Mouse (Mus musculus) hindbrain, embryonic 16.5 days (tissue): ENCODE measurements at regions not wholly inside any gene's neighbourhood (a gene's known extent, or its start where the extent isn't known, plus 50 kb on each side); places are given as distances from the start of the nearest gene placed in this dataset.

Experiments used
- ATAC-seq: fragments of 200-750 bp; cut with Nextera tagmentation; 2 replicates; pipeline ENCODE4 v1.8.0; 2017; ENCODE audit warnings: moderate TSS enrichment, moderate library complexity
- H3K27ac ChIP-seq: fragments of 300-500 bp; sonication (generic); 2 replicates; pipeline ENCODE4 v1.5.1; 2014; ENCODE audit warnings: low read depth, mild to moderate bottlenecking, control low read depth, low read length, moderate library complexity
- H3K27me3 ChIP-seq: fragments of 300-500 bp; sonication (generic); replicated peaks from 2 replicates; pipeline ENCODE4 v1.6.1; 2014; ENCODE audit warnings: low read length; ENCODE audit not compliant: control insufficient read depth, insufficient read depth
- H3K36me3 ChIP-seq: fragments of 300-500 bp; sonication (generic); 2 replicates; pipeline ENCODE4 v1.6.1; 2014; ENCODE audit warnings: mild to moderate bottlenecking, low read length, moderate library complexity, mixed read lengths; ENCODE audit not compliant: control insufficient read depth, insufficient read depth
- H3K4me1 ChIP-seq: fragments of 300-500 bp; sonication (generic); 2 replicates; pipeline ENCODE4 v1.6.1; 2014; ENCODE audit warnings: low read depth, low read length; ENCODE audit not compliant: control insufficient read depth, insufficient read depth
- H3K4me2 ChIP-seq: fragments of 300-500 bp; sonication (generic); 2 replicates; pipeline ENCODE4 v1.6.1; 2014; ENCODE audit warnings: mild to moderate bottlenecking, low read length, control low read depth, moderate library complexity
- H3K4me3 ChIP-seq: fragments of 300-500 bp; sonication (generic); 2 replicates; pipeline ENCODE4 v1.5.1; 2014; ENCODE audit warnings: mild to moderate bottlenecking, low read length, control low read depth, moderate library complexity
- H3K9ac ChIP-seq: fragments of 300-500 bp; sonication (generic); 2 replicates; pipeline ENCODE4 v1.6.1; 2014; ENCODE audit warnings: low read depth, mild to moderate bottlenecking, control low read depth, low read length, moderate library complexity
- H3K9me3 ChIP-seq: fragments of 300-500 bp; sonication (generic); 2 replicates; pipeline ENCODE4 v1.6.1; 2014; ENCODE audit warnings: mild to moderate bottlenecking, low read length, moderate library complexity; ENCODE audit not compliant: control insufficient read depth
- WGBS: fragments of 180-500 bp; shearing (Covaris S2); extraction: QIAGEN DNeasy Blood & Tissue Kit; methylation state at CpG from one replicate; pipeline ENCODE4 v1.1.7; 2014; 5-methylcytosine and 5-hydroxymethylcytosine counted together

GRCm38 (mm10) chr2:166482720-166483616 lies 230.7 kb downstream of the Prex1 start:
- Histone ChIP-seq H3K4me1 (peaks cover 10% of the 10 kb centered on the region), H3K4me3 (no peak overlapping the region), H3K36me3 (no peaks in the 10 kb centered on the region), H3K4me2 (no peak overlapping the region), H3K9ac (no peak overlapping the region), H3K27ac (peak overlapping the region; percentile 0; the same call in 1 of the 2 replicates), H3K9me3 (no peaks in the 10 kb centered on the region), H3K27me3 (no peaks in the 10 kb centered on the region)
- ATAC-seq = peak; percentile 80
- WGBS = 23% methylated on average over 14 of the region's 14 CpGs

DNA sequence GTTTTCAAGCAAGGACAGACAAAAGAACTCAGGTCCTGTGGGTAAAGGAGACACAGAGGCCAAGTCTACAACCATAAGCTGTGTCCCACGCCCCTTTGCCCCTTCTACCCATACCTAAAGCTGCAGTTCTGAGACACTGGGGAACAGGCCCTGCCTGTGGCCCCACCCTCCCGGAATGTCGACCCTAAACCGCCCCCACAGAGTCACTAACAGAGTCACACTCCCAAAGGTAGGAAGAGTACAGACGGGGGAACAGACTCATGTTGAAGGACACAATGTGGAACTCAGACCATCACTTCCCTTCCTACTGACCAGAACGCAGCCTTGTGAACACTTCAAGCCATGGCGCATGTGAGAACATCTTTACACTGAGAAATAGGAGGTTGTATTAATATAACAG lies 231.9 kb downstream of the Prex1 start:
- Histone ChIP-seq H3K36me3 (no peaks in the 10 kb centered on the region), H3K9me3 (no peaks in the 10 kb centered on the region), H3K4me3 (no peak overlapping the region), H3K4me2 (no peak overlapping the region), H3K4me1 (peaks cover 5% of the 10 kb centered on the region), H3K27ac (no peak overlapping the region), H3K9ac (no peak overlapping the region), H3K27me3 (no peaks in the 10 kb centered on the region)
- WGBS = 92% methylated on average over 7 of the region's 7 CpGs
- no peak for ATAC-seq

- Histone ChIP-seq H3K27ac (no peak overlapping the region), H3K4me1 (peaks cover 5% of the 10 kb centered on the region), H3K4me3 (no peak overlapping the region), H3K27me3 (no peaks in the 10 kb centered on the region), H3K4me2 (no peak overlapping the region), H3K36me3 (no peaks in the 10 kb centered on the region), H3K9me3 (no peaks in the 10 kb centered on the region), H3K9ac (no peak overlapping the region)
- WGBS = 91% methylated on average over 6 of the region's 6 CpGs
- no peak for ATAC-seq
Observed at GRCm38 (mm10) chr2:166481362-166481761, 232.3 kb downstream of the Prex1 start.

DNA sequence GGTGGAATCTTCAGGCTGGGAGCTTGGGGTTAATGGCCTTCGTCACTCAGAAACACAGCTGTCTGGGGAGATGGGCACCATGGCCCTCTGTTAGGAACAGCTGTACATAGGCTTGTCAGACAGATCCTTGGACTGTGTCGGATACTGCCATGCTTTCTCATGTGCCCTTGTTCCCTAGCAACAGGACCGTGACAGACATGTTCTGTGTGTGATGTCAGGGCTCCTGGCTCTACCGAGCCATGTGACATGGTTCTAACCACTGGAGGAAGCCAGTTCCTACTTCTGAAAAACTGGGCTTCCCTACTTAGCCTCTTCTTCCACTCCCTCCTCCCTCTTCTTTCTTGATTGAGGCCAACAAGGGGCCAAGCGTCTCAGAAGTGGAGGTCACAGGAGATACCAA lies 232.7 kb downstream of the Prex1 start:
- Histone ChIP-seq H3K27me3 (no peaks in the 10 kb centered on the region), H3K27ac (no peak overlapping the region), H3K4me2 (no peak overlapping the region), H3K9me3 (no peaks in the 10 kb centered on the region), H3K9ac (no peak overlapping the region), H3K4me1 (peaks cover 5% of the 10 kb centered on the region), H3K4me3 (no peak overlapping the region), H3K36me3 (no peaks in the 10 kb centered on the region)
- no peak for ATAC-seq
- WGBS = 57% methylated on average over 5 of the region's 5 CpGs

DNA sequence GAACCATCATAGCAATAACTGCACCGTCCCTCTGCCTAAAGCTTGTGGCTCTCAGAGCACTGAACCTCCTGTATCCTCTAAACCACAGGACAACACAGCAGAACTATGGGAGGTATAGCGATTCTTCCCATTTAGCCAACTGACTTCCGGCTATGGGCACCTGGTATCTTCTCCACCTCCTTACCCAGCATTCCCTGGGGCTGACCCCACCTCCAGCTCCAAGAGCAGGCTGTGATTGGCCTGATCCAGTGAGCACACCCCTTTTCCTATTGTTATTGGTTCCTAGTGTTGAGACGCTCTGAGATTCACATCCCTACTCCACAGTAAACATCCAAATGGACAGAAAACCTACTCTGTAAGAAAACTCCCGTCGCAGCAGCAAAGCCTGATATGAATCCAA lies 236.7 kb downstream of the Prex1 start:
- Histone ChIP-seq H3K4me2 (no peak overlapping the region), H3K36me3 (no peaks in the 10 kb centered on the region), H3K9ac (no peak overlapping the region), H3K4me3 (no peak overlapping the region), H3K9me3 (no peaks in the 10 kb centered on the region), H3K27me3 (no peaks in the 10 kb centered on the region), H3K4me1 (peaks cover 5% of the 10 kb centered on the region), H3K27ac (no peak overlapping the region)
- ATAC-seq = no peak
- WGBS = 84% methylated on average over 6 of the region's 6 CpGs

DNA sequence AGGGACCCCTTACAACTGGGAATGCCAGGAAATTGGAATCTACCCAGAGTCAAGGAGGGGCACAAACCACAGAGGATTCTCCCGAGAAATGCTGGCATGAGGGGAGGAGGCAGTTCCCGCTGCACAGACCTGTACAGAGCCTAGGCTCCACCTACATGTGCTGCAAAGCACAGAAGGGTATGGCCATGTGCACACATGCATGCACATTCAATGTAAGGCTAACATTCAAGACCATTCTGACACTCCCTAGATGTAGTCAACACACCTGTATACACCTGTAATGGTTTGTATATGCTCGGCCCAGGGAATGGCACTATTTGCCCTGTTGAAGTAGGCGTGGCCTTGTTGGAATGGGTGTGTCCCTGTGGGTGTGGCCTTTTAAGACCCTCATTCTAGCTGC lies 238.0 kb downstream of the Prex1 start:
- H3K27ac ChIP-seq = no peak overlapping the region
- 83% methylated on average over 4 of the region's 4 CpGs for WGBS
- ATAC-seq = no peak
- H3K4me1 ChIP-seq = peaks cover 5% of the 10 kb centered on the region
- H3K9me3 ChIP-seq = no peaks in the 10 kb centered on the region
- H3K4me2 ChIP-seq = no peak overlapping the region
- no peak overlapping the region for H3K9ac ChIP-seq
- no peaks in the 10 kb centered on the region for H3K27me3 ChIP-seq
- no peak overlapping the region for H3K4me3 ChIP-seq
- H3K36me3 ChIP-seq = no peaks in the 10 kb centered on the region

DNA sequence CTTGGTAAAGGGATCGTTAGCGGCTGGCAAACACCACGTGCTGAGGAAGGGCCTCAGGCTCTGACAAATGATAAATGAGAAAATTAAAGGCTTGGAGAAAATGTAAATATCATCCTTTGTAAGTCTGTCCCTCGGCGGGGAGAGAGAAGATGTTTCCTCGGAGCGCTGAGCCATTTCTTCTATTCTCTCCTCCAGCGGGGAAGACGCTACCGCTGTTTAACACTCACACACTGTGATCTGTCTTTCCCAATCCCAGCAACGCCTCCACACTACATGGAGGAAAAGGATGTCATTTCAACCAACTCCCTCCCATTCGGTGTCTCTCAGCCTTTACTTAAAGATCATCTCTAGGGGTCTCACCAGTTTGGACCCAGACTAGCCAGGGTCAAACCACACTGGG lies 239.0 kb downstream of the Prex1 start:
- H3K9ac ChIP-seq = no peak overlapping the region
- no peak overlapping the region for H3K4me3 ChIP-seq
- no peaks in the 10 kb centered on the region for H3K9me3 ChIP-seq
- peaks cover 5% of the 10 kb centered on the region for H3K4me1 ChIP-seq
- no peak overlapping the region for H3K27ac ChIP-seq
- no peak for ATAC-seq
- no peaks in the 10 kb centered on the region for H3K27me3 ChIP-seq
- no peak overlapping the region for H3K4me2 ChIP-seq
- 28% methylated on average over 12 of the region's 12 CpGs for WGBS
- H3K36me3 ChIP-seq = no peaks in the 10 kb centered on the region

GRCm38 (mm10) chr2:166471257-166471753 lies 242.3 kb downstream of the Prex1 start:
- H3K4me1 ChIP-seq = peaks cover 5% of the 10 kb centered on the region
- H3K27ac ChIP-seq = peak overlapping the region; percentile 69
- peak; percentile 89 for ATAC-seq
- no peak overlapping the region for H3K4me3 ChIP-seq
- H3K4me2 ChIP-seq = no peak overlapping the region
- no peaks in the 10 kb centered on the region for H3K9me3 ChIP-seq
- no peak overlapping the region for H3K9ac ChIP-seq
- no peaks in the 10 kb centered on the region for H3K36me3 ChIP-seq
- WGBS = 23% methylated on average over 6 of the region's 6 CpGs
- H3K27me3 ChIP-seq = no peaks in the 10 kb centered on the region

- Histone ChIP-seq H3K27ac (no peak overlapping the region), H3K4me2 (no peak overlapping the region), H3K9ac (no peak overlapping the region), H3K4me1 (no peaks in the 10 kb centered on the region; the same call in 1 of the 2 replicates), H3K4me3 (no peak overlapping the region), H3K27me3 (no peaks in the 10 kb centered on the region), H3K9me3 (no peaks in the 10 kb centered on the region), H3K36me3 (no peaks in the 10 kb centered on the region)
- no peak for ATAC-seq
- WGBS = 85% methylated on average over 9 of the region's 9 CpGs
Observed at GRCm38 (mm10) chr2:166469046-166469593, 244.5 kb downstream of the Prex1 start.
